Mouse (Mus musculus) forebrain, embryonic 10.5 days (tissue): ENCODE data around the gene Chd8. TPM values are rescaled to one million over a fixed set of nuclear protein-coding genes. Genes with fewer than 3 reads are reported as not detected.

Experiments used
- DNase-seq: peaks from one replicate; pipeline ENCODE4 v3.0.0-alpha.2; 2017; ENCODE audit warnings: low spot score; ENCODE audit errors: extremely low spot score
- H3K27ac ChIP-seq: fragments of 300-500 bp; sonication (generic); 2 replicates; pipeline ENCODE4 v1.5.1; 2016; ENCODE audit warnings: mild to moderate bottlenecking
- H3K27me3 ChIP-seq: fragments of 300-500 bp; sonication (generic); 2 replicates; pipeline ENCODE4 v1.6.1; 2016; ENCODE audit warnings: mild to moderate bottlenecking; ENCODE audit not compliant: poor library complexity, severe bottlenecking
- H3K36me3 ChIP-seq: fragments of 300-500 bp; sonication (generic); replicated peaks from 2 replicates; pipeline ENCODE4 v1.6.1; 2016; ENCODE audit warnings: mild to moderate bottlenecking, moderate library complexity
- H3K4me1 ChIP-seq: fragments of 300-500 bp; sonication (generic); 2 replicates; pipeline ENCODE4 v1.6.1; 2016
- H3K4me3 ChIP-seq: fragments of 300-500 bp; sonication (generic); 2 replicates; pipeline ENCODE4 v1.5.1; 2016; ENCODE audit warnings: mild to moderate bottlenecking, moderate library complexity
- H3K9me3 ChIP-seq: fragments of 300-500 bp; sonication (generic); 2 replicates; pipeline ENCODE4 v1.6.1; 2016; ENCODE audit warnings: mild to moderate bottlenecking, moderate library complexity
- WGBS: fragments of 180-500 bp; shearing (Covaris S2); methylation state at CpG from one replicate; pipeline ENCODE4 v1.1.7; 2016; 5-methylcytosine and 5-hydroxymethylcytosine counted together
- polyA plus RNA-seq: library from polyadenylated mRNA; unstranded; fragments of >200 nt; fragmentation: Nextera tagmentation; extraction: Ambion mirVana; gene quantifications from 2 replicates; pipeline ENCODE4 v1.2.1, GENCODE M21; 2016

The Chd8 gene
- polyA plus RNA-seq, 1 experiment from 2014 or later: 46.7 TPM

- Histone ChIP-seq H3K4me3 (peak overlapping the region; percentile 94), H3K4me1 (peaks cover 22% of the 10 kb centered on the region), H3K9me3 (no peaks in the 10 kb centered on the region), H3K36me3 (peaks cover 12% of the 10 kb centered on the region), H3K27me3 (no peaks in the 10 kb centered on the region), H3K27ac (peak overlapping the region; percentile 96)
- DNase-seq: no peak
- 10% methylated on average over 18 of the region's 18 CpGs for WGBS
Observed at GRCm38 (mm10) chr14:52256311-52257175, 1.0 kb downstream of the Chd8 start.

GRCm38 (mm10) chr14:52246129-52246528, 11.5 kb downstream of the Chd8 start:
- no peak overlapping the region for H3K27ac ChIP-seq
- no peak for DNase-seq
- 78% methylated on average over 4 of the region's 4 CpGs for WGBS
- H3K4me3 ChIP-seq: no peak overlapping the region
- H3K27me3 ChIP-seq: no peaks in the 10 kb centered on the region
- H3K9me3 ChIP-seq: no peaks in the 10 kb centered on the region
- peaks cover 19% of the 10 kb centered on the region for H3K4me1 ChIP-seq
- H3K36me3 ChIP-seq: peaks cover 14% of the 10 kb centered on the region

GRCm38 (mm10) chr14:52244690-52245042, 12.9 kb downstream of the Chd8 start:
- WGBS: 13% methylated on average over 7 of the region's 7 CpGs
- H3K9me3 ChIP-seq: no peaks in the 10 kb centered on the region
- H3K4me1 ChIP-seq: peaks cover 19% of the 10 kb centered on the region
- H3K36me3 ChIP-seq: peaks cover 16% of the 10 kb centered on the region
- DNase-seq: no peak
- H3K4me3 ChIP-seq: peak overlapping the region; percentile 86
- H3K27me3 ChIP-seq: no peaks in the 10 kb centered on the region
- peak overlapping the region; percentile 87 for H3K27ac ChIP-seq

GRCm38 (mm10) chr14:52244041-52244689, 13.4 kb downstream of the Chd8 start:
- Histone ChIP-seq H3K9me3 (no peaks in the 10 kb centered on the region), H3K36me3 (peaks cover 15% of the 10 kb centered on the region), H3K27ac (peak overlapping the region; percentile 87), H3K27me3 (no peaks in the 10 kb centered on the region), H3K4me1 (peaks cover 19% of the 10 kb centered on the region), H3K4me3 (peak overlapping the region; percentile 86)
- DNase-seq: peak; percentile 98
- under 1% methylated on average over 32 of the region's 32 CpGs for WGBS

- Histone ChIP-seq H3K4me3 (no peak overlapping the region), H3K4me1 (no peaks in the 10 kb centered on the region), H3K9me3 (no peaks in the 10 kb centered on the region), H3K36me3 (peaks cover 88% of the 10 kb centered on the region), H3K27ac (no peak overlapping the region), H3K27me3 (no peaks in the 10 kb centered on the region)
- 100% methylated on average over 1 of the region's 1 CpGs for WGBS
- DNase-seq: no peak
Observed at GRCm38 (mm10) chr14:52236216-52236615, 21.4 kb downstream of the Chd8 start.

- Histone ChIP-seq H3K27ac (no peak overlapping the region), H3K9me3 (no peaks in the 10 kb centered on the region), H3K36me3 (peaks cover 89% of the 10 kb centered on the region), H3K4me1 (no peaks in the 10 kb centered on the region), H3K27me3 (no peaks in the 10 kb centered on the region), H3K4me3 (no peak overlapping the region)
- no peak for DNase-seq
- 89% methylated on average over 7 of the region's 7 CpGs for WGBS
Observed at GRCm38 (mm10) chr14:52235165-52235564, 22.4 kb downstream of the Chd8 start.

- no peak for DNase-seq
- Histone ChIP-seq H3K36me3 (peaks cover 100% of the 10 kb centered on the region), H3K4me1 (no peaks in the 10 kb centered on the region), H3K27ac (no peak overlapping the region), H3K4me3 (no peak overlapping the region), H3K27me3 (no peaks in the 10 kb centered on the region), H3K9me3 (no peaks in the 10 kb centered on the region)
- 88% methylated on average over 6 of the region's 6 CpGs for WGBS
Observed at GRCm38 (mm10) chr14:52232249-52232648, 25.3 kb downstream of the Chd8 start.

- Histone ChIP-seq H3K36me3 (peaks cover 100% of the 10 kb centered on the region), H3K4me3 (no peak overlapping the region), H3K4me1 (no peaks in the 10 kb centered on the region), H3K9me3 (no peaks in the 10 kb centered on the region), H3K27me3 (no peaks in the 10 kb centered on the region), H3K27ac (no peak overlapping the region)
- no peak for DNase-seq
- 92% methylated on average over 2 of the region's 2 CpGs for WGBS
Observed at GRCm38 (mm10) chr14:52225972-52226371, 31.6 kb downstream of the Chd8 start.

GRCm38 (mm10) chr14:52217261-52217660, 40.3 kb downstream of the Chd8 start:
- Histone ChIP-seq H3K9me3 (no peaks in the 10 kb centered on the region), H3K27ac (no peak overlapping the region), H3K4me1 (no peaks in the 10 kb centered on the region), H3K36me3 (peaks cover 100% of the 10 kb centered on the region), H3K4me3 (no peak overlapping the region), H3K27me3 (no peaks in the 10 kb centered on the region)
- DNase-seq: no peak
- WGBS: 91% methylated on average over 5 of the region's 5 CpGs

GRCm38 (mm10) chr14:52199412-52199811, 58.2 kb downstream of the Chd8 start:
- no peak overlapping the region for H3K4me3 ChIP-seq
- no peak for DNase-seq
- 94% methylated on average over 4 of the region's 4 CpGs for WGBS
- H3K27me3 ChIP-seq: no peaks in the 10 kb centered on the region
- peaks cover 67% of the 10 kb centered on the region for H3K36me3 ChIP-seq
- peaks cover 33% of the 10 kb centered on the region for H3K4me1 ChIP-seq
- no peaks in the 10 kb centered on the region for H3K9me3 ChIP-seq
- no peak overlapping the region for H3K27ac ChIP-seq

GRCm38 (mm10) chr14:52198141-52198540, 59.4 kb downstream of the Chd8 start:
- no peak for DNase-seq
- Histone ChIP-seq H3K27me3 (no peaks in the 10 kb centered on the region), H3K27ac (peak overlapping the region; percentile 99), H3K9me3 (no peaks in the 10 kb centered on the region), H3K36me3 (peaks cover 66% of the 10 kb centered on the region), H3K4me1 (peaks cover 33% of the 10 kb centered on the region), H3K4me3 (peak overlapping the region; percentile 80)
- WGBS: 33% methylated on average over 3 of the region's 3 CpGs

- H3K4me3 ChIP-seq: peak within 1 kb of the TSS; percentile 80
- DNase-seq: peak; percentile 86
- peaks cover 33% of the 10 kb centered on the region for H3K4me1 ChIP-seq
- WGBS: under 1% methylated on average over 59 of the region's 59 CpGs
- H3K36me3 ChIP-seq: peaks cover 66% of the 10 kb centered on the region
- H3K27ac ChIP-seq: peak within 1 kb of the TSS; percentile 99
- no peaks in the 10 kb centered on the region for H3K27me3 ChIP-seq
- no peaks in the 10 kb centered on the region for H3K9me3 ChIP-seq
Observed at GRCm38 (mm10) chr14:52197156-52197878, 60.3 kb downstream of the Chd8 start, which contains the start of gene Supt16. Supt16 (minus strand) TSS chr14:52197416.
